Mouse (Mus musculus) cerebellum, adult 11-12 months (tissue): Measurements from ENCODE around the gene Vmn2r73.
"Not testable (repeated sequence)": the region's sequence is repeated elsewhere in the genome, so short reads cannot be mapped to it uniquely, and the experiment has no call there.

Source experiments
- DNase-seq: peaks from one replicate; pipeline ENCODE4 v3.0.0; 2022

Gene Vmn2r73

DNA sequence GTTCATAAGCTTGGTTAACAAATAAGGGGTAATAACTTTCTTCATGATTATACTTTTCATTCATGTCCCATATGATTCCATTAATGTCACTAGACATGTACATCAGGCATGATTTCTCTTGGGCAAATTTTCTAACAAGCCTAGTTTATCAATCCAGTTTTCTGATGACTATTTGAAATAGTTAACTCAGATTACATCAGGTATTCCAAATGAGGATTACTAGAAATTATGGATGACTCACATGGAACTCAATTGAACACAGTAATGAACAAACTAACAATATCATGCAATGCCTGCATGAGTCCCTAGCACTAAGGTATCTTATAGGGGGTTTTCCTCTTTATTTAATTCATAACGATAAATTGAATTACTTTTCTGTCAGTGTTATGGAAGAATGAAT lies at the start of gene Vmn2r73:
Gene Vmn2r73, minus strand, starts transcription at position 101 of the 400 bp plus-strand sequence.
- DNase-seq: no peak

DNA sequence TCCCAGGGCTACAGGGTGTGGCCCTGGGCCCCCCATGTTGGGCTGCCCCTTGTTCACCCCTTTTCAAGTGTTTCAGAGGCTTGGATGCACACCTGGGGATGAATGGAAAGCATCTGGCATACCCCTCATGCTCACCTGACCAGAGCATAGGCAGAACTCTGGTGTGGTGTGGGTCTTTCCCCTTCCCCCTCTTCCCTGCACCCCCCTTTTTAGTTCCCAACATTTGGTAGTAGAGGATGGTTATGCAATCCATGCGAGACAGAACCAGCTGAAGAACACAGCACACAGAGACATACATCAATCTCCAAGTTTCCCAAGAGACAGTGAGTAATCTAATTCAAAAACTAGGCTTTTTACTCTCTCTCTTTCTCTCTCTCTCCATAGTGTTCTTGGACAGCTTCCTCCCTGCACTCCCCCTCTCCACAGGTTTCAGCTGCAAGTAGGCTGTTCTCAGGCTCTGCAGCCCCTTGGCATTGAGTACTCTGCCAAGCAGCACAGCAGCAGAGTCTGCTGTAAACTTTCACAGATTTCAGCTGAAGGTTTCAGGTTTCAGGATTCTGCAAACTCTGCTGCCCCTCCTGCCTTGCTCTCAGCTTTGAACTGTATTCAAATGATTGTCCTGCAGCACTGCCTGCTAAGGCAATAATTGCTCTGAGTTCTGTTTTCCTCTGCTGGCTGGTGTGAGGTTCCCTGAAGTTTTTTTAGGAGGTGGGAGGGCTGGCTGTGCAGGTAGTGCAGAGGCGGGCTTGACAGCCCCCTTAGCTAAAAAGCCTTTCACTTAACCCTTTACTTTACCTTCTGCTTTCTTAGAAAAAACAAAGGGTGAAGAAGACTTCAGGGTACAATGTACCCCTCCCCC lies 35.7 kb downstream of the Vmn2r73 start:
- no peak for DNase-seq

DNA sequence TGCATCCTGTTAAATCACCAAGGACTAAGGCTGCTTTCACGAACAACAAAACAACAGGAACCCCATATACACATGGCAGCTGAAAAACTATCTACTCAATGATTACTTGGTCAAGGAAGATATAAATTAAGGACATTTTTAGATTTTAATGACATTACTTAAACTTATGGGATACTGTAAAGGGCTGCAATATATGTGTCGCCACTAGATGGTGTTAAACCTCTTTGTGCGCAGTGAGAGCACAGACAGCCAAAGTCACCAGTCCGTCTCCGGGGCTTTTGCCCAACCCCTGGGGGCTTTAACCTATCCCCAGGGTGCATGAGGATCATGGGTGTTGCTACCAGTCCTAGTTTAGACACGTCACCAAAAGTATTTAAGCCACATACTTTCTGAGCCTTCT lies 58.0 kb downstream of the Vmn2r73 start:
- not testable (repeated sequence) for DNase-seq
